Mouse (Mus musculus) midbrain, embryonic 14.5 days (tissue): ENCODE measurements at regions not wholly inside any gene's neighbourhood (a gene's known extent, or its start where the extent isn't known, plus 50 kb on each side); places are given as distances from the start of the nearest gene placed in this dataset.
"Not testable (repeated sequence)": the region's sequence is repeated elsewhere in the genome, so short reads cannot be mapped to it uniquely, and the experiment has no call there.

ENCODE experiments used
- ATAC-seq: fragments of 200-750 bp; cut with Nextera tagmentation; 2 replicates; pipeline ENCODE4 v1.8.0; 2017; ENCODE audit warnings: moderate number of reproducible peaks, moderate library complexity; ENCODE audit not compliant: low FRiP score, low TSS enrichment
- DNase-seq: peaks from one replicate; pipeline ENCODE4 v3.0.0-alpha.2; 2015
- H3K27ac ChIP-seq: fragments of 300-500 bp; sonication (generic); replicated peaks from 2 replicates; pipeline ENCODE4 v1.5.1; 2014; ENCODE audit warnings: mild to moderate bottlenecking, low read depth, low read length, moderate library complexity
- H3K27me3 ChIP-seq: fragments of 300-500 bp; sonication (generic); 2 replicates; pipeline ENCODE4 v1.6.1; 2014; ENCODE audit warnings: low read length, control low read depth, mixed read lengths; ENCODE audit not compliant: control insufficient read depth, insufficient read depth
- H3K36me3 ChIP-seq: fragments of 300-500 bp; sonication (generic); 2 replicates; pipeline ENCODE4 v1.6.1; 2014; ENCODE audit warnings: low read length, control low read depth; ENCODE audit not compliant: control insufficient read depth, insufficient read depth
- H3K4me1 ChIP-seq: fragments of 300-500 bp; sonication (generic); 2 replicates; pipeline ENCODE4 v1.6.1; 2014; ENCODE audit warnings: mild to moderate bottlenecking, antibody characterized with exemption, low read length, control low read depth; ENCODE audit not compliant: control insufficient read depth, insufficient read depth
- H3K4me2 ChIP-seq: fragments of 300-500 bp; sonication (generic); 2 replicates; pipeline ENCODE4 v1.6.1; 2014; ENCODE audit warnings: mild to moderate bottlenecking, low read length, moderate library complexity
- H3K4me3 ChIP-seq: fragments of 300-500 bp; sonication (generic); replicated peaks from 2 replicates; pipeline ENCODE4 v1.5.1; 2014; ENCODE audit warnings: low read depth, low read length
- H3K9ac ChIP-seq: fragments of 300-500 bp; sonication (generic); replicated peaks from 2 replicates; pipeline ENCODE4 v1.6.1; 2014; ENCODE audit warnings: mild to moderate bottlenecking, low read length, moderate library complexity
- H3K9me3 ChIP-seq: fragments of 300-500 bp; sonication (generic); 2 replicates; pipeline ENCODE4 v1.6.1; 2016; ENCODE audit warnings: low read length, control low read depth, mixed read lengths; ENCODE audit not compliant: control insufficient read depth
- WGBS: fragments of 180-500 bp; shearing (Covaris S2); extraction: QIAGEN DNeasy Blood & Tissue Kit; methylation state at CpG from one replicate; pipeline ENCODE4 v1.1.7; 2014; 5-methylcytosine and 5-hydroxymethylcytosine counted together

DNA sequence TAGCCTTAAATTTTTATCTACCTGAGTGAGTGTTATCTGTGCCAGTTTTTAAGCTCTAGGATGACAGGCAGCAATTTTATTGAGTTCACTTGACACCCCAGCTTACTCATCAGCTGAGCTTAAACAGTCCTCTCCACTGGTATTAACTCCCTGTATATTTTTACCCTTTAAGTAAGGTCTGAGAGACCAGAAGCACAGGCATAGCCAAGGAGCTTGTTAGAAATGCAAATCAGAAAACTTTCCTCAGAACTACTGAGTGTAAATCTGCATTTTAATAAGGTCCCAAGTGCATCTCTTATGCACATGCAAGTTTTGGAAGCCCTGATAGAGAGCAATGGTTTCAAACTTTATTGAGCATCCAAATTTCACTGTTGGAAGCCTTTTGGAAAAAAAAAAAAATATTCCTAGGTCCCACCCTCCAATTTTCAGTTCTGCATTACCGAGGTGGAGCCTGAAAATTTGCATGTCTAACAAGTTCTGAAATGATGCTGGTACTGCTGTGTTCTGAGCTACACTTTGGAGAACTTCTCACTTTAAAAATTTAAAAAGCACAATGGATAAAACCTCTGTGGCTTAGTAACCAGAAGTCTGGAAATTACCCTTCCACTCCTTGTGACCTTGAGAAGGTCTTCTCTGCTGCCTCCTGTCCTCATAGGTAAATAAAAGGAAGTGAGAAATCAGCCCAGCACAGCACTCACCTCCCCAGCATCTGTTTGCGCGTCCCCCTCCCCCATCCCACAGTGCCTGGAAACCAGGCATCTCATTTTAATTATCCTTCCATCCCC, 226.0 kb downstream of the Cd47 start:
- DNase-seq (peak; percentile 31), ATAC-seq (no peak)
- no peaks in the 10 kb centered on the region for H3K36me3 ChIP-seq
- H3K9me3 ChIP-seq: no peaks in the 10 kb centered on the region
- no peak overlapping the region for H3K9ac ChIP-seq
- no peaks in the 10 kb centered on the region for H3K27me3 ChIP-seq
- H3K4me2 ChIP-seq: no peak overlapping the region
- no peak overlapping the region for H3K27ac ChIP-seq
- H3K4me1 ChIP-seq: no peaks in the 10 kb centered on the region
- no peak overlapping the region for H3K4me3 ChIP-seq
- 25% methylated on average over 3 of the region's 3 CpGs for WGBS

DNA sequence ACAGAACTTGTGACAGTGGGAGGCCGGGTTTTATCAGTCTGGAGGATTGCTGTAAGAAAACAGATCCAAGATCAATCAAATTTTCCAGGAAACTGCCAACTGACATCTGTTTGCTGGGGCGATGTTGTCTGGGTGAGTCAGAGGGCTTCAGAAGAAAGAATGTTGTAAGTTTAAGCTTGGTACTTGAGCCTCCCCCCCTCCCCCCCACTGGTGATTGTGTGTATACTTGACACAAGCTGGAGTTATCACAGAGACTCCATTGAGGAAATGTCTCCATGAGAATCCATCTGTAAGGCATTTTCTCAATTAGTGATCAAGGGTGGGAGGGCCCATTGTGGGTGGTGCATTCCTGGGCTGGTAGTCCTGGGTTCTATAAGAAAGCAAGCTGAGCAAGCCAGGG, 226.9 kb downstream of the Cd47 start:
- DNase-seq (no peak), ATAC-seq (no peak)
- no peaks in the 10 kb centered on the region for H3K27me3 ChIP-seq

DNA sequence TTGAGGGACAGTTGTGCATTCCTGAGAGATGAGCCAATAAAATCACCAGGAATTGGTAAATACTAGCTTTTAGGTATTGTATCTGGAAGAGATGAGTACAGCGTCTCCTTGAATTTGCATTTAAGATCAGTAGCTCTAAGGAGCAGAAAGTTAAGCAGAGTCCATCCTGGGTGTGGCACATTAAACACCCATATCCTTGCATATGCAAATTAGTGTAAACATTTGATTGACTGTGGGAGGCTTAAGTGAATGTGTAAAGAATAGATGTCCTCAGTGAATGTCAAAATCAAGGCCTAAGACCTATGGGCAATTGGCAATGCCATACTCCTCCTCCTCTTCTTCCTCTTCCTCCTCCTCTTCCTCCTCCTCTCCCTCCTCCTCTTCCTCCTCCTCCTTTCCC, 229.4 kb downstream of the Cd47 start:
- Histone ChIP-seq H3K4me1 (no peaks in the 10 kb centered on the region), H3K27me3 (no peaks in the 10 kb centered on the region), H3K36me3 (no peaks in the 10 kb centered on the region), H3K9ac (no peak overlapping the region), H3K27ac (no peak overlapping the region), H3K4me3 (no peak overlapping the region), H3K4me2 (no peak overlapping the region), H3K9me3 (no peaks in the 10 kb centered on the region)
- 91% methylated on average over 1 of the region's 1 CpGs for WGBS
- no peak for ATAC-seq
- no peak for DNase-seq

More for the DNA sequence above, 226.9 kb downstream of the Cd47 start:
- no peaks in the 10 kb centered on the region for H3K4me1 ChIP-seq
- no peak overlapping the region for H3K9ac ChIP-seq
- H3K27ac ChIP-seq: no peak overlapping the region
- 55% methylated on average over 2 of the region's 2 CpGs for WGBS
- no peak overlapping the region for H3K4me3 ChIP-seq
- no peaks in the 10 kb centered on the region for H3K36me3 ChIP-seq
- no peaks in the 10 kb centered on the region for H3K9me3 ChIP-seq
- H3K4me2 ChIP-seq: no peak overlapping the region

DNA sequence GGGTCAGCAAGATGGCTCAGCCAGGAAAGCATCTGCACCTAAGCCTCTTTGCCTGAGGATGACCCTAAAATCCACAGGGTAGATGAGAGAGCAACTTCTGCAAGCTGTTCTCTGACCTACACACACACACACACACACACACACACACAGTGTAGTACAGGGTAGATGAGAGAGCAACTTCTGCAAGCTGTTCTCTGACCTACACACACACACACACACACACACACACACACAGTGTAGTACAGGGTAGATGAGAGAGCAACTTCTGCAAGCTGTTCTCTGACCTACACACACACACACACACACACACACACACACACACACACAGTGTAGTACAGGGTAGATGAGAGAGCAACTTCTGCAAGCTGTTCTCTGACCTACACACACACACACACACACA, 230.0 kb downstream of the Cd47 start:
- not testable (repeated sequence) for H3K4me2 ChIP-seq, H3K27me3 ChIP-seq, H3K27ac ChIP-seq, H3K4me3 ChIP-seq, H3K4me1 ChIP-seq, H3K9me3 ChIP-seq, H3K36me3 ChIP-seq, DNase-seq, H3K9ac ChIP-seq
- ATAC-seq: peak; percentile 63; the same call in 1 of the 2 replicates

DNA sequence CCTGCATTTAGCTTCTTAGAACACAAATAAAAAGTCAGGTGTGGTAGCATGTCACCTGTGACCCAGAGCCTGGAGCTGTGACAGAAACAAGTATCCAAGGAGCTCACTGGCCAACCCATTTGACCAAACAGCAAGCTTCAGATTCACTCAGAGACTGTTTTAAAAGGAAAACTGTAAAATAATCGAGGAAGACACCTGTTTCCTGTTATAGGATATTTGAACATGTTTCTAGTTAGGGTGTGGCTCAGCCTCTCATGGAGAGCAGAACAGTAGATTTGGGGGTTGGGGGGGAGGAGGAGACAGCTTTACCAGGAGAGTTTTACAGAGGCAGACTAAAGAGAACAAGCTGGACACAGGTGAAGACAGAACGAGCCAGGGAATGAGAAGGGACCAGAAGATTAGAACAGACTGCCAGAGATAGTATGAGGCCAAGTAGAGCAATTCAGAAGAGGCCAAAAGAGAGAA, 230.6 kb downstream of the Cd47 start:
- Histone ChIP-seq H3K9me3 (no peaks in the 10 kb centered on the region), H3K4me2 (no peak overlapping the region), H3K36me3 (no peaks in the 10 kb centered on the region), H3K4me3 (no peak overlapping the region), H3K27ac (no peak overlapping the region), H3K27me3 (no peaks in the 10 kb centered on the region), H3K9ac (no peak overlapping the region), H3K4me1 (peaks cover 1% of the 10 kb centered on the region; the same call in 1 of the 2 replicates)
- ATAC-seq (no peak), DNase-seq (no peak)
- 86% methylated on average over 2 of the region's 2 CpGs for whole genome bisulfite sequencing

DNA sequence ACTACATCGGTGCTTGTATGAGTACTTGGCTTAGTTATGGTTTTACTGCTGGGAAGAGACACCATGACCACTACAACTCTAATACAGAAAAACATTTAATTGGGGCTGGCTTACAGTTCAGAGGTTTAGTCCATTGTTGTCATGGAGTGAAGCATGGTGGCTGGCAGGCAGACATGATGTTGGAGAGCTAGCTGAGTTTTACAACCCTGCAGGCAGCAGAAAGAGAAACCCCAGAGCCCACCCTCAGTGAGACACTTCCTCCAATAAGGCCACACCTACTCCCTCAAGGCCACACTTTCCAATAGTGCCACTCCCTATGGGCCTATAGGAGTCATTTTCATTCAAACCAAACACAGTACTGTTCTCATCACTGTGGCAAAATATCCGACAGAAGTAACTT, 232.5 kb downstream of the Cd47 start:
- no peaks in the 10 kb centered on the region for H3K27me3 ChIP-seq
- ATAC-seq (no peak), DNase-seq (no peak)
- no peak overlapping the region for H3K4me2 ChIP-seq
- H3K9me3 ChIP-seq: no peaks in the 10 kb centered on the region
- no peak overlapping the region for H3K27ac ChIP-seq
- no peak overlapping the region for H3K9ac ChIP-seq
- 91% methylated on average over 2 of the region's 2 CpGs for WGBS
- no peak overlapping the region for H3K4me3 ChIP-seq
- peaks cover 5% of the 10 kb centered on the region; the same call in 1 of the 2 replicates for H3K4me1 ChIP-seq
- H3K36me3 ChIP-seq: no peaks in the 10 kb centered on the region

DNA sequence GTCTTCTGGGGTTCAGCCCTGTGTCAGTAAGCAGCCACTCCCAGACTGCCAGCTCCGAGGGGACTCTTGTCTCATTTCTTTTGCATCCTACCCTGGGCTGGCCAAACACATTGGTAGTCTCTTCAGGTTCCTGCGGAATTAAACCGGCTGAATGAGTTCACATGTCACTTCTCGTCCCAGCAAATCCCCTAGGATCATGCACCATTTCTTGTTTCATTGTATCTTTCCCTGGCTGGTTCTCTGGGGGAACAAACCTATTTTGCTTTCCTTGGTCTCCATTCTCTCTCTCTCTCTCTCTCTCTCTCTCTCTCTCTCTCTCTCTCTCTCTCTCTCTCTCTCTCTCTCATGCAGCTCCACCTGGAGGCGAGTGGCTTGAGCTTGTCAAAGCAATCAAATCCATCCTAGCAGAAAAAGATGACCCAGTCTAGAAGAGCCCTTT, 236.0 kb downstream of the Cd47 start:
- peak overlapping the region; percentile 29; the same call in 1 of the 2 replicates for H3K4me2 ChIP-seq
- H3K36me3 ChIP-seq: no peaks in the 10 kb centered on the region
- peaks cover 5% of the 10 kb centered on the region; the same call in 1 of the 2 replicates for H3K4me1 ChIP-seq
- peak; percentile 51 for DNase-seq
- 0 out of 2 replicates have a peak overlapping the region, but pooled peaks have one; percentile 22 for H3K27ac ChIP-seq
- no peaks in the 10 kb centered on the region for H3K9me3 ChIP-seq
- no peaks in the 10 kb centered on the region for H3K27me3 ChIP-seq
- ATAC-seq: no peak
- 32% methylated on average over 5 of the region's 5 CpGs for WGBS
- H3K4me3 ChIP-seq: no peak overlapping the region
- H3K9ac ChIP-seq: no peak overlapping the region

DNA sequence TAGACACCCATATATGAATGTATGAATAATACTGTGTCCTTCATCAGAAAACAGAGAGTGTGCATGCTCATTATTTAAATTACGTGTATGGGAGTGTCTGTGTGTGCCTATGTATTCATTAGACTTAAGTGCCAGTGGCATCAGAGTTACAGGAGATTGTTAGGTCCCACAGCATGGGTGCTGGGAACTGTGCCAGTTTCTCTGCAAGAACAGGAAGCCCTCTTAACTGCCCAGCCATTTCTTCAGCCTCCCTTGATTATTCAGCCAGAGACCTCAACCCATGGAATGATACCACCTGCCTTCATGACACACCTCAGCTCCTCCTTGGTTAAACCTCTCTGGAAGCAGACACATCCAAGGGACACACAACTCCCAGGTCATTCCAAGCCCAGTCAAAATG, 243.8 kb downstream of the Cd47 start:
- 87% methylated on average over 1 of the region's 1 CpGs for WGBS
- Histone ChIP-seq H3K9me3 (0 out of 2 replicates have a peak, but pooled peaks cover 4% of the 10 kb centered on the region), H3K4me2 (no peak overlapping the region), H3K27ac (no peak overlapping the region), H3K4me3 (no peak overlapping the region), H3K4me1 (no peaks in the 10 kb centered on the region), H3K9ac (no peak overlapping the region), H3K27me3 (no peaks in the 10 kb centered on the region), H3K36me3 (no peaks in the 10 kb centered on the region)
- no peak for ATAC-seq
- no peak for DNase-seq
